Mouse (Mus musculus): ENCODE data around the gene Mertk.

DNA sequence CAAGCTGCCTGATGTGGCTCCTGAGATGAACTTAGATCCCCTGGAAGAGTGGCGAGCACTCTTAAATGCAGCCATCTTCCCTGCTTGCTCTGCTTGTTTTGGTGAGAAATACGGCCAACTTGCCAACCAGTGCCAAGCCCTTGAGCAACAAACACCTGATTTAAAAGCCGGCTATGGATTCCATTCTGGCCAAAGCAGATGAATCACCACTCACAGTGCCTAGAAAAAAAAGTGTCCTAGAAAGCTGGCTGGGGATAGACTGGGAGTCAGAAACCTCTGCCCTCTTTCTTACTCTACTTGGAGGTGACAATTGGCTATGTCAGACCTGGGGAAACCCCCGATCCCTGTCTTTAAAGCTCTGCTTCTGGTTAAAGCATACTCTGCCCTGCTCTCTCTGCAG, 39.0 kb downstream of the Mertk start:
- TF ChIP-seq CTCF (IDR thresholded peaks at IDR 0.05) (no peak), EP300 (IDR thresholded peaks at IDR 0.05) (no peak)
